Mouse (Mus musculus) liver, embryonic 13.5 days (tissue): ENCODE results near the gene Mtmr6. TPM values are rescaled to one million over a fixed set of nuclear protein-coding genes. Genes with fewer than 3 reads are reported as not detected.
"Not testable (repeated sequence)": the region's sequence is repeated elsewhere in the genome, so short reads cannot be mapped to it uniquely, and the experiment has no call there.

Experiments used
- ATAC-seq: fragments of 200-750 bp; cut with Nextera tagmentation; 2 replicates; pipeline ENCODE4 v1.8.0; 2017; ENCODE audit warnings: low read depth, mild to moderate bottlenecking, moderate number of reproducible peaks, moderate library complexity
- DNase-seq: peaks from one replicate; pipeline ENCODE4 v3.0.0; 2022
- H3K27ac ChIP-seq: fragments of 300-500 bp; sonication (generic); 2 replicates; pipeline ENCODE4 v1.5.1; 2015; ENCODE audit warnings: moderate library complexity, mild to moderate bottlenecking, inconsistent platforms
- H3K27me3 ChIP-seq: fragments of 300-500 bp; sonication (generic); 2 replicates; pipeline ENCODE4 v1.6.1; 2015; ENCODE audit warnings: mild to moderate bottlenecking, inconsistent platforms
- H3K36me3 ChIP-seq: fragments of 300-500 bp; sonication (generic); 2 replicates; pipeline ENCODE4 v1.6.1; 2015; ENCODE audit warnings: mild to moderate bottlenecking, inconsistent platforms
- H3K4me1 ChIP-seq: fragments of 300-500 bp; sonication (generic); replicated peaks from 2 replicates; pipeline ENCODE4 v1.6.1; 2015; ENCODE audit warnings: inconsistent platforms
- H3K4me2 ChIP-seq: fragments of 300-500 bp; sonication (generic); 2 replicates; pipeline ENCODE4 v1.6.1; 2015; ENCODE audit warnings: inconsistent platforms, mild to moderate bottlenecking, moderate library complexity
- H3K4me3 ChIP-seq: fragments of 300-500 bp; sonication (generic); replicated peaks from 2 replicates; pipeline ENCODE4 v1.5.1; 2015; ENCODE audit warnings: mild to moderate bottlenecking, inconsistent platforms
- H3K9ac ChIP-seq: fragments of 300-500 bp; sonication (generic); 2 replicates; pipeline ENCODE4 v1.6.1; 2015; ENCODE audit warnings: mild to moderate bottlenecking, inconsistent platforms
- H3K9me3 ChIP-seq: fragments of 300-500 bp; sonication (generic); replicated peaks from 2 replicates; pipeline ENCODE4 v1.6.1; 2016; ENCODE audit warnings: inconsistent platforms
- WGBS: fragments of 180-500 bp; shearing (Covaris S2); methylation state at CpG from one replicate; pipeline ENCODE4 v1.1.7; 2015; ENCODE audit not compliant: insufficient replicate concordance; 5-methylcytosine and 5-hydroxymethylcytosine counted together
- polyA plus RNA-seq: library from polyadenylated mRNA; unstranded; fragments of >200 nt; fragmentation: Nextera tagmentation; extraction: Ambion mirVana; gene quantifications from 2 replicates; pipeline ENCODE4 v1.2.1, GENCODE M21; 2015

Gene Mtmr6
- polyA plus RNA-seq, 1 experiment from 2014 or later = 13.4 TPM

GRCm38 (mm10) chr14:60300224-60300991, 35.4 kb downstream of the Mtmr6 start:
- Histone ChIP-seq H3K36me3 (peaks cover 34% of the 10 kb centered on the region), H3K9me3 (no peaks in the 10 kb centered on the region), H3K9ac (no peak overlapping the region), H3K27me3 (no peaks in the 10 kb centered on the region), H3K4me1 (no peaks in the 10 kb centered on the region), H3K27ac (no peak overlapping the region), H3K4me3 (no peak overlapping the region), H3K4me2 (no peak overlapping the region)
- 79% methylated on average over 14 of the region's 14 CpGs for WGBS
- no peak for ATAC-seq
- no peak for DNase-seq

- WGBS = 78% methylated on average over 6 of the region's 6 CpGs
- Histone ChIP-seq H3K27me3 (no peaks in the 10 kb centered on the region), H3K9ac (no peak overlapping the region), H3K4me3 (no peak overlapping the region), H3K27ac (no peak overlapping the region), H3K9me3 (no peaks in the 10 kb centered on the region), H3K4me1 (no peaks in the 10 kb centered on the region), H3K36me3 (peaks cover 34% of the 10 kb centered on the region), H3K4me2 (no peak overlapping the region)
- ATAC-seq (no peak), DNase-seq (no peak)
Measured at GRCm38 (mm10) chr14:60301024-60301423, 36.0 kb downstream of the Mtmr6 start.

GRCm38 (mm10) chr14:60302441-60302840, 37.4 kb downstream of the Mtmr6 start:
- Histone ChIP-seq H3K4me2 (no peak overlapping the region), H3K4me1 (no peaks in the 10 kb centered on the region), H3K27me3 (no peaks in the 10 kb centered on the region), H3K36me3 (peaks cover 34% of the 10 kb centered on the region), H3K9me3 (no peaks in the 10 kb centered on the region), H3K4me3 (no peak overlapping the region), H3K9ac (no peak overlapping the region), H3K27ac (no peak overlapping the region)
- WGBS = 74% methylated on average over 4 of the region's 4 CpGs
- ATAC-seq (no peak), DNase-seq (no peak)

- no peak overlapping the region for H3K4me2 ChIP-seq
- 79% methylated on average over 2 of the region's 2 CpGs for WGBS
- H3K9me3 ChIP-seq = no peaks in the 10 kb centered on the region
- no peak overlapping the region for H3K27ac ChIP-seq
- H3K9ac ChIP-seq = no peak overlapping the region
- ATAC-seq (no peak), DNase-seq (no peak)
- no peaks in the 10 kb centered on the region for H3K27me3 ChIP-seq
- H3K36me3 ChIP-seq = peaks cover 31% of the 10 kb centered on the region
- H3K4me3 ChIP-seq = no peak overlapping the region
- H3K4me1 ChIP-seq = no peaks in the 10 kb centered on the region
Measured at GRCm38 (mm10) chr14:60304441-60305220, 39.6 kb downstream of the Mtmr6 start.

GRCm38 (mm10) chr14:60308113-60308512, 43.1 kb downstream of the Mtmr6 start:
- DNase-seq (no peak), ATAC-seq (no peak)
- no peak overlapping the region for H3K9ac ChIP-seq
- WGBS = 50% methylated on average over 6 of the region's 6 CpGs
- no peak overlapping the region for H3K4me2 ChIP-seq
- no peaks in the 10 kb centered on the region for H3K9me3 ChIP-seq
- H3K27ac ChIP-seq = no peak overlapping the region
- H3K4me1 ChIP-seq = no peaks in the 10 kb centered on the region
- peaks cover 8% of the 10 kb centered on the region for H3K36me3 ChIP-seq
- no peak overlapping the region for H3K4me3 ChIP-seq
- H3K27me3 ChIP-seq = no peaks in the 10 kb centered on the region

- H3K9me3 ChIP-seq = no peaks in the 10 kb centered on the region
- DNase-seq (no peak), ATAC-seq (no peak)
- no peak overlapping the region for H3K4me3 ChIP-seq
- H3K36me3 ChIP-seq = no peaks in the 10 kb centered on the region
- no peaks in the 10 kb centered on the region for H3K4me1 ChIP-seq
- no peaks in the 10 kb centered on the region for H3K27me3 ChIP-seq
- no peak overlapping the region for H3K27ac ChIP-seq
- no peak overlapping the region for H3K4me2 ChIP-seq
- WGBS = 48% methylated on average over 4 of the region's 4 CpGs
- H3K9ac ChIP-seq = no peak overlapping the region
Measured at GRCm38 (mm10) chr14:60310691-60311090, 45.7 kb downstream of the Mtmr6 start.

- no peak overlapping the region for H3K4me2 ChIP-seq
- H3K36me3 ChIP-seq = no peaks in the 10 kb centered on the region
- no peaks in the 10 kb centered on the region for H3K9me3 ChIP-seq
- H3K9ac ChIP-seq = no peak overlapping the region
- no peak overlapping the region for H3K4me3 ChIP-seq
- 75% methylated on average over 1 of the region's 1 CpGs for WGBS
- DNase-seq (no peak), ATAC-seq (no peak)
- H3K27ac ChIP-seq = no peak overlapping the region
- no peaks in the 10 kb centered on the region for H3K4me1 ChIP-seq
- no peaks in the 10 kb centered on the region for H3K27me3 ChIP-seq
Measured at GRCm38 (mm10) chr14:60319231-60319630, 54.2 kb downstream of the Mtmr6 start.

- Histone ChIP-seq H3K9ac (no peak overlapping the region), H3K9me3 (no peaks in the 10 kb centered on the region), H3K4me2 (no peak overlapping the region), H3K4me3 (no peak overlapping the region), H3K27ac (no peak overlapping the region), H3K4me1 (no peaks in the 10 kb centered on the region), H3K27me3 (no peaks in the 10 kb centered on the region), H3K36me3 (no peaks in the 10 kb centered on the region)
- DNase-seq = no peak
- 55% methylated on average over 3 of the region's 3 CpGs for WGBS
- ATAC-seq = no peak
Measured at GRCm38 (mm10) chr14:60320813-60321212, 55.8 kb downstream of the Mtmr6 start.

GRCm38 (mm10) chr14:60340001-60340400, 75.0 kb downstream of the Mtmr6 start:
- not testable (repeated sequence) for H3K4me2 ChIP-seq, H3K36me3 ChIP-seq, DNase-seq, H3K27ac ChIP-seq, H3K4me3 ChIP-seq, H3K27me3 ChIP-seq, H3K9me3 ChIP-seq, ATAC-seq, H3K4me1 ChIP-seq, H3K9ac ChIP-seq
- WGBS = 73% methylated on average over 5 of the region's 5 CpGs

- Histone ChIP-seq H3K4me3 (no peak overlapping the region), H3K4me1 (no peaks in the 10 kb centered on the region), H3K27ac (no peak overlapping the region), H3K9ac (no peak overlapping the region), H3K4me2 (no peak overlapping the region), H3K9me3 (no peaks in the 10 kb centered on the region), H3K27me3 (no peaks in the 10 kb centered on the region), H3K36me3 (no peaks in the 10 kb centered on the region)
- DNase-seq (no peak), ATAC-seq (no peak)
- 62% methylated on average over 4 of the region's 4 CpGs for whole genome bisulfite sequencing
Measured at GRCm38 (mm10) chr14:60340570-60340969, 75.5 kb downstream of the Mtmr6 start.

GRCm38 (mm10) chr14:60345326-60345876, 80.4 kb downstream of the Mtmr6 start:
- 64% methylated on average over 6 of the region's 6 CpGs for WGBS
- Histone ChIP-seq H3K9me3 (no peaks in the 10 kb centered on the region), H3K4me3 (no peak overlapping the region), H3K9ac (no peak overlapping the region), H3K27ac (no peak overlapping the region), H3K4me1 (no peaks in the 10 kb centered on the region), H3K4me2 (no peak overlapping the region), H3K36me3 (no peaks in the 10 kb centered on the region), H3K27me3 (no peaks in the 10 kb centered on the region)
- DNase-seq = no peak
- no peak for ATAC-seq
